In genomic region chr4:130168280-130169183, GRCm38 (mm10) we compare ENCODE assay signal across 9 mouse cellular contexts. TPM values are rescaled to one million over a fixed set of nuclear protein-coding genes. Genes with fewer than 3 reads are reported as not detected.
DNase-seq lines count a peak whose midpoint lies in the region; ATAC-seq lines count a peak whose summit lies in the region.
"Had no signal": no experiment of that assay in that cellular context is flagged by ENCODE, and none has a peak within 500 bp of the region (broad histone marks: within the 10 kb centered on the region; RNA-seq: fewer than 3 reads in every experiment).

No protein-coding gene starts in this region.

- H3K4me3 ChIP-seq in forebrain, embryonic 16.5 days (replicated peaks; ENCODE audit: low read length) = no peak overlapping the region
- H3K4me3 ChIP-seq in forebrain, embryonic 11.5 days (ENCODE audit: low read depth, low read length) = no peak overlapping the region
- H3K4me3 ChIP-seq in heart, embryonic 10.5 days = peak overlapping the region; percentile 40
- H3K4me3 ChIP-seq: neural tube, embryonic 12.5 days had no signal

- ATAC-seq in forebrain, embryonic 16.5 days = no peak
- no peak for ATAC-seq in forebrain, embryonic 11.5 days (replicated peaks; ENCODE audit: low FRiP score)

- H3K9ac ChIP-seq in forebrain, embryonic 16.5 days (replicated peaks; ENCODE audit: low read depth, low read length) = no peak overlapping the region
- H3K9ac ChIP-seq in forebrain, embryonic 11.5 days (ENCODE audit: low read length) = no peak overlapping the region
- H3K9ac ChIP-seq: neural tube, embryonic 12.5 days had no signal

- peaks cover 9% of the 10 kb centered on the region for H3K4me1 ChIP-seq in forebrain, embryonic 16.5 days (replicated peaks; ENCODE audit: control insufficient read depth, insufficient read depth, low read length)
- H3K4me1 ChIP-seq in forebrain, embryonic 11.5 days (replicated peaks; ENCODE audit: control insufficient read depth, insufficient read depth, low read length) = peaks cover under 1% of the 10 kb centered on the region; the same call in 1 of the 2 replicates
- H3K4me1 ChIP-seq in heart, embryonic 10.5 days = peaks cover 87% of the 10 kb centered on the region

- H3K27me3 ChIP-seq in forebrain, embryonic 16.5 days (replicated peaks; ENCODE audit: control insufficient read depth, insufficient read depth, low read length) = peaks cover 14% of the 10 kb centered on the region; the same call in 1 of the 2 replicates
- peaks cover 13% of the 10 kb centered on the region for H3K27me3 ChIP-seq in forebrain, embryonic 11.5 days (ENCODE audit: control insufficient read depth, insufficient read depth, low read length)
- H3K27me3 ChIP-seq in heart, embryonic 10.5 days (ENCODE audit: insufficient read depth, poor library complexity, severe bottlenecking) = peaks cover 20% of the 10 kb centered on the region; the same call in 1 of the 2 replicates

- no peaks in the 10 kb centered on the region for H3K36me3 ChIP-seq in forebrain, embryonic 16.5 days (ENCODE audit: control insufficient read depth, insufficient read depth)
- H3K36me3 ChIP-seq in forebrain, embryonic 11.5 days (ENCODE audit: control insufficient read depth, insufficient read depth, low read length) = no peaks in the 10 kb centered on the region
- peaks cover 7% of the 10 kb centered on the region for H3K36me3 ChIP-seq in heart, embryonic 10.5 days
- H3K36me3 ChIP-seq: neural tube, embryonic 12.5 days had no signal

- WGBS in forebrain, embryonic 16.5 days = 40% methylated on average over 16 of the region's 16 CpGs
- WGBS in forebrain, embryonic 11.5 days = 42% methylated on average over 16 of the region's 16 CpGs
- 36% methylated on average over 16 of the region's 16 CpGs for WGBS in heart, embryonic 10.5 days

- H3K9me3 ChIP-seq in forebrain, embryonic 16.5 days (ENCODE audit: control insufficient read depth, low read length) = no peaks in the 10 kb centered on the region
- H3K9me3 ChIP-seq in forebrain, embryonic 11.5 days (ENCODE audit: control insufficient read depth, low read length) = no peaks in the 10 kb centered on the region
- no peaks in the 10 kb centered on the region for H3K9me3 ChIP-seq in heart, embryonic 10.5 days
- H3K9me3 ChIP-seq: neural tube, embryonic 12.5 days had no signal

- H3K4me2 ChIP-seq in forebrain, embryonic 16.5 days (ENCODE audit: low read length) = peak overlapping the region; percentile 5; the same call in 1 of the 2 replicates
- H3K4me2 ChIP-seq in forebrain, embryonic 11.5 days (ENCODE audit: low read depth, low read length, severe bottlenecking) = no peak overlapping the region

- DNase-seq in forebrain, embryonic 11.5 days (ENCODE audit: low spot score) = no peak
- DNase-seq in adrenal gland, postnatal 25 days = peak; percentile 93
- DNase-seq in heart, embryonic 10.5 days (ENCODE audit: low spot score) = peak; percentile 91
- peak; percentile 94 for DNase-seq in kidney, adult 18-20 months
- peak; percentile 94 to 96 for DNase-seq in lung, adult 18-20 months
- peak; percentile 88 for DNase-seq in ovary, postnatal 36 days (ENCODE audit: low spot score)
- no peak for DNase-seq in thymus, adult 18-20 months

- no peak overlapping the region for H3K27ac ChIP-seq in forebrain, embryonic 16.5 days (ENCODE audit: low read length)
- H3K27ac ChIP-seq in forebrain, embryonic 11.5 days (ENCODE audit: low read depth, low read length) = no peak overlapping the region
- H3K27ac ChIP-seq in heart, embryonic 10.5 days = peak overlapping the region; percentile 87
- H3K27ac ChIP-seq: neural tube, embryonic 12.5 days had no signal

RNA-seq across cellular contexts. Expression of gene Tinagl1, which starts 6.4 kb away (rescaled TPM):
- 4.7 TPM in 2 replicates for polyA plus RNA-seq in forebrain, embryonic 16.5 days (2015; fragmentation: Nextera tagmentation; extraction: Ambion mirVana)
- 7.6 and 7.9 TPM in 2 replicates for polyA plus RNA-seq in forebrain, embryonic 11.5 days (2014; fragmentation: Nextera tagmentation; extraction: Ambion mirVana)
- total RNA-seq in adrenal gland, postnatal 25 days (2021) = 77.1 and 111 TPM in 2 replicates
- 39.0 and 45.2 TPM in 2 replicates for polyA plus RNA-seq in heart, embryonic 10.5 days (2016; fragmentation: Nextera tagmentation; extraction: Ambion mirVana)

RNA-seq across cellular contexts. Expression of gene Hcrtr1, which starts 29.4 kb away (rescaled TPM):
- polyA plus RNA-seq in forebrain, embryonic 16.5 days (2015; fragmentation: Nextera tagmentation; extraction: Ambion mirVana) = 0.30 and 0.81 TPM in 2 replicates
- polyA plus RNA-seq in forebrain, embryonic 11.5 days (2014; fragmentation: Nextera tagmentation; extraction: Ambion mirVana) = 0.27 and 0.28 TPM in 2 replicates
- 0.57 and 0.76 TPM in 2 replicates for total RNA-seq in adrenal gland, postnatal 25 days (2021)
- 0.12 and 0.43 TPM in 2 replicates for polyA plus RNA-seq in heart, embryonic 10.5 days (2016; fragmentation: Nextera tagmentation; extraction: Ambion mirVana)

RNA-seq across cellular contexts. Expression of gene Gm853, which starts 53.7 kb away (rescaled TPM):
- 0.09 and 0.20 TPM in 2 replicates for polyA plus RNA-seq in forebrain, embryonic 16.5 days (2015; fragmentation: Nextera tagmentation; extraction: Ambion mirVana)
- polyA plus RNA-seq in forebrain, embryonic 11.5 days (2014; fragmentation: Nextera tagmentation; extraction: Ambion mirVana) = 0.39 TPM in 1 of 2 replicates, not detected in the other
- not detected in 2 replicates for total RNA-seq in adrenal gland, postnatal 25 days (2021)
- polyA plus RNA-seq in heart, embryonic 10.5 days (2016; fragmentation: Nextera tagmentation; extraction: Ambion mirVana) = not detected in 2 replicates
- polyA plus RNA-seq: neural tube, embryonic 12.5 days had no signal

Comparison
In these comparisons a context has a peak if more than half of its experiments do, and no peak if none do; other contexts are left out.
1. DNase-seq: peak in adrenal gland, postnatal 25 days (single experiment), heart, embryonic 10.5 days (single experiment), kidney, adult 18-20 months (single experiment), lung, adult 18-20 months (2 of 2) and ovary, postnatal 36 days (single experiment); none in forebrain, embryonic 11.5 days (single experiment) and thymus, adult 18-20 months (0 of 2).